Mouse (Mus musculus) liver, adult 2 months (tissue): ENCODE results near the gene Add3. TPM values are rescaled to one million over a fixed set of nuclear protein-coding genes. Genes with fewer than 3 reads are reported as not detected.
A peak's percentile ranks its signal among the peaks of the same experiment; 100 is the strongest.

Experiments
- DNase-seq: peaks from one replicate; pipeline ENCODE4 v3.0.0-alpha.2; 2011; ENCODE audit warnings: low read depth, low spot score; ENCODE audit errors: extremely low read depth
- H3K27ac ChIP-seq: fragments of 200-500 bp; replicated peaks from 2 replicates; pipeline ENCODE4 v1.5.1; 2012; ENCODE audit warnings: low read depth, mild to moderate bottlenecking, control low read depth, inconsistent platforms, low read length; ENCODE audit not compliant: insufficient read depth
- H3K27me3 ChIP-seq: fragments of 200-500 bp; 2 replicates; pipeline ENCODE4 v1.6.1; 2012; ENCODE audit warnings: mild to moderate bottlenecking, moderate library complexity, low read length, inconsistent platforms; ENCODE audit not compliant: control insufficient read depth, insufficient read depth
- H3K36me3 ChIP-seq: fragments of 200-500 bp; 2 replicates; pipeline ENCODE4 v1.6.1; 2012; ENCODE audit warnings: low read length, inconsistent platforms; ENCODE audit not compliant: control insufficient read depth, insufficient read depth
- H3K4me1 ChIP-seq: fragments of 200-500 bp; 2 replicates; pipeline ENCODE4 v1.6.1; 2011; ENCODE audit warnings: low read length; ENCODE audit not compliant: control insufficient read depth, insufficient read depth
- H3K4me3 ChIP-seq: fragments of 200-500 bp; 2 replicates; pipeline ENCODE4 v1.5.1; 2011; ENCODE audit warnings: low read depth, mild to moderate bottlenecking, control low read depth, low read length, moderate library complexity; ENCODE audit not compliant: insufficient read depth
- H3K79me2 ChIP-seq: fragments of 200-500 bp; 2 replicates; pipeline ENCODE4 v1.6.1; 2012; ENCODE audit warnings: inconsistent platforms, mild to moderate bottlenecking, low read length, moderate library complexity; ENCODE audit not compliant: control insufficient read depth, insufficient read depth
- H3K9ac ChIP-seq: fragments of 200-500 bp; 2 replicates; pipeline ENCODE4 v1.6.1; 2012; ENCODE audit warnings: low read depth, mild to moderate bottlenecking, control low read depth, inconsistent platforms, low read length
- CTCF ChIP-seq: fragments of 200-500 bp; IDR thresholded peaks from 2 replicates; pipeline ENCODE4 v1.5.1; 2011; ENCODE audit warnings: low read depth, low read length, control low read depth
- POLR2A ChIP-seq: fragments of 200-500 bp; IDR thresholded peaks from 2 replicates; pipeline ENCODE4 v1.6.1; 2011; ENCODE audit warnings: low read length, control low read depth; ENCODE audit not compliant: insufficient read depth; ENCODE audit errors: extremely low read depth
- WGBS: fragments of 180-500 bp; shearing (Covaris S2); methylation state at CpG from one replicate; pipeline ENCODE4 v1.1.7; 2018; 5-methylcytosine and 5-hydroxymethylcytosine counted together
- polyA plus RNA-seq: library from polyadenylated mRNA; depleted of rRNA; stranded (reverse); fragments of >200 nt; gene quantifications from 2 replicates; pipeline ENCODE4 v1.2.3, GENCODE M21; 2012
- total RNA-seq: library from RNA; depleted of rRNA; stranded (reverse); fragments of >200 nt; gene quantifications from 2 replicates; pipeline ENCODE4 v1.2.3, GENCODE M21; 2014

Gene Add3
- total and polyA plus RNA-seq, 2 experiments: 4.3 to 12.1 TPM

DNA sequence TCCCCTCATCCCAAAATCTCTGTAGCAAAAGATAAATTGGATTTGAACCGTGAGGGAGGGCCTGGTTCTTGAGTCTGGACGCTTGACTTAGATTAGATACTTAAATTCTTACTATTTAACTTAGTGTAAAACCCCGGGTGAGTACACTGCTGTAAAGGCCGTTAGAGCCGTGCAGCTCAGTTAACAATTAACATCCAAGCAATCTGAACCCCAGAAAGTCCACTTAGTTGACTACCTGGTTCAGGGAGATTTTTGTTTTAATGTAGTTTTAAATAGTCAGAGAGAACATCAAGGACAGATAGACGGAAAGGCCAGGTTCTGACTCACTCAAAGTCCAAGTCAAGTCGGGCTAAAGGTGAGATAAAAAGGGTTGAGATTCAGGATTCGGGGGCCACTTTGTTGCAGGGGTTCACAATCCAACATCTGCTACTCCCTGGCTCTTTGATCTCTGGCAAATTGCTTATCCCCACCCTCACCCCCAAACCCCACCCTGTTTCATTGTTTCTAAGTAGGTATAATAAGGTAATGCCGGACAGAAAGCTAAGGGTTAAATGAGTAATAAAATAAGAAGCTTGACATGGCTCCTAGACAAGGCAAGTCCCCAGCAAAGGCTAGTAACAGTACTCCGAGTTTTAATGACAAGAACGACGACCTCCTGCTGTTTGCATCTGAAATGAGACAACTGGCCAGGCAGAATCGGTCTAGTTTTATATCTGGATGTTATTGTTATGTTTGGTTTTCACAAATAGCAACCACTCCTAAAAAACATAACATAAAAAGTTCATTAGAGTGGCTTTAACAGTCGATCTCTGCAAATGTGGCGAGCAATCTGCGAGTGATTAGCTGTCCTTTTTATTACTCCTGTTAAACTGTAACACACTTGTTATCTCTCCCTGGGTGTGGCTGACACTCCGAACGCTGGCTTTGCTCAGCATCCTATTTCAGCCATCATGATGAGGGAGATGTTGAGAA lies 12.6 kb upstream of the Add3 start:
- TF ChIP-seq CTCF (no peak), POLR2A (no peak)
- 24% methylated on average over 18 of the region's 18 CpGs for WGBS
- no peak overlapping the region for H3K4me3 ChIP-seq
- peak; percentile 34 for DNase-seq
- no peaks in the 10 kb centered on the region for H3K36me3 ChIP-seq
- H3K79me2 ChIP-seq: no peaks in the 10 kb centered on the region
- no peaks in the 10 kb centered on the region for H3K4me1 ChIP-seq
- H3K27me3 ChIP-seq: no peaks in the 10 kb centered on the region; the same call in 1 of the 2 replicates
- H3K27ac ChIP-seq: no peak overlapping the region
- H3K9ac ChIP-seq: no peak overlapping the region

GRCm38 (mm10) chr19:53128494-53129337 lies 11.5 kb upstream of the Add3 start:
- no peaks in the 10 kb centered on the region for H3K4me1 ChIP-seq
- H3K27ac ChIP-seq: no peak overlapping the region
- no peak overlapping the region for H3K4me3 ChIP-seq
- WGBS: 39% methylated on average over 13 of the region's 13 CpGs
- no peak overlapping the region for H3K9ac ChIP-seq
- no peaks in the 10 kb centered on the region for H3K79me2 ChIP-seq
- TF ChIP-seq POLR2A (no peak), CTCF (no peak)
- H3K27me3 ChIP-seq: no peaks in the 10 kb centered on the region; the same call in 1 of the 2 replicates
- no peaks in the 10 kb centered on the region for H3K36me3 ChIP-seq
- DNase-seq: no peak

DNA sequence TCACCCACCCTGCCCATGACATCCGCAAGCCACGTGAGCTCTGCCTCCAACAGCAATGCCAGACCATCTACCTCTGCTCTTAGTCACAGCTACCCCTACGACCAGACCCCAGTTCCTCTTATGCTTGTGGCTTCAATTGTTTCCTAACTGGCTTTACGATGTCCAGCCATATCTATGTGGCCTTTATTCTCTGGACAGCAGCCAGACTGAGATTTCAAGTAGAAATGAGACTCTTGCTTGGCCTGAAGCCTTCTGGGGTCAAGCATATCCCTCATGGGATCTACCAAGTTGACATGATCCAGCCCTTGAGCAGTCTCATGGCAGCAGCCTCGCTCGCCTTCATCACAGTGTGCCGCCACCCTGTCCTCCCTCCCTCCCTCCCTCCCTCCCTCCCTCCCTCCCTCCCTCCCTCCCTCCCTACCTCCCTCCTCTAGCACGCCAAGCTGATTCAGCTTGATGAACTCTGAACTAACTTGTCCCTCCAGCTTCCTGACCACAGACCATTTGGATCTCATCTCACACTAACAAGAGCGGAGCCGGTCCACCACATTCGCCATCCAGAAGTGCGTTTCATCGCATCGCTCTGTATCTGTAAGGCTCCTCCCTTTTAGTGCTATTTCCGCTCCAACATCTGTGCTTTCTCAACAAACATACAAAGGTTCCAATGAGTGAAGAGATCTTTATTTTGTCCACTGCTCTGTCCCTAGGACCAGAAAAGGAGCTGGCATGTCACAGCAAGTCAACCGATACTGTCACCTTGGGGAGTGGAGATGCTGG lies 9.7 kb upstream of the Add3 start:
- WGBS: 88% methylated on average over 15 of the region's 16 CpGs
- no peak overlapping the region for H3K4me3 ChIP-seq
- H3K27ac ChIP-seq: 0 out of 2 replicates have a peak overlapping the region, but pooled peaks have one; percentile 10
- no peak for DNase-seq
- H3K4me1 ChIP-seq: no peaks in the 10 kb centered on the region
- no peaks in the 10 kb centered on the region for H3K36me3 ChIP-seq
- no peaks in the 10 kb centered on the region for H3K79me2 ChIP-seq
- H3K27me3 ChIP-seq: no peaks in the 10 kb centered on the region; the same call in 1 of the 2 replicates
- no peak overlapping the region for H3K9ac ChIP-seq
- TF ChIP-seq POLR2A (no peak), CTCF (no peak)

DNA sequence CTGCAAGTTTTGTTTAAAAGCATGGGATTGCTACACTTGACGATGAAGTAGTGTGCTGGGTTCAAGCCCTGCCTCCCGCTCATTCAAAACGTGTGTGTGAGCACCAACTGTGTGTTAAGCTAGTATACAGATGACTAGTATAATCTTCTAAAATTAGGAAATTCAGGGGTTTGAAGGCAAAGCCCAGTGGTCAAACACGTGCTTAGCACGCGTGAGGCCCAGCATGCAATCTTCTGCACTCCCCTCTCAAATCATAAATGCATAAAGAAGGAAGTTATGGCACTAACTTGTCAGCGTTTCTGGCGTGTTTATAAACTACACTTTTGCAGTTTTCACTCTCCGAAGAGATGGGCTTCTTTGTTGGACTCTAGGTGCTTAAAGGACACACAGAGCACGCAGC lies 7.8 kb upstream of the Add3 start:
- Histone ChIP-seq H3K4me3 (no peak overlapping the region), H3K79me2 (no peaks in the 10 kb centered on the region), H3K27me3 (0 out of 2 replicates have a peak, but pooled peaks cover 2% of the 10 kb centered on the region), H3K36me3 (no peaks in the 10 kb centered on the region), H3K4me1 (no peaks in the 10 kb centered on the region), H3K27ac (no peak overlapping the region), H3K9ac (no peak overlapping the region)
- no peak for DNase-seq
- 92% methylated on average over 10 of the region's 10 CpGs for WGBS
- TF ChIP-seq POLR2A (no peak), CTCF (no peak)

GRCm38 (mm10) chr19:53136336-53137090 lies 3.7 kb upstream of the Add3 start:
- Histone ChIP-seq H3K36me3 (no peaks in the 10 kb centered on the region), H3K79me2 (no peaks in the 10 kb centered on the region), H3K4me1 (no peaks in the 10 kb centered on the region), H3K27ac (no peak overlapping the region), H3K4me3 (no peak overlapping the region), H3K9ac (no peak overlapping the region), H3K27me3 (peaks cover 5% of the 10 kb centered on the region; the same call in 1 of the 2 replicates)
- no peak for DNase-seq
- WGBS: 82% methylated on average over 13 of the region's 13 CpGs
- TF ChIP-seq POLR2A: no peak
- no peak for TF ChIP-seq CTCF
